Mouse (Mus musculus) frontal cortex, postnatal 36 days (tissue): ENCODE results near the gene Rfng.
A peak's percentile ranks its signal among the peaks of the same experiment; 100 is the strongest.
"Not testable (repeated sequence)": the region's sequence is repeated elsewhere in the genome, so short reads cannot be mapped to it uniquely, and the experiment has no call there.

Experiments
- DNase-seq, 2 experiments: peaks; one replicate each; pipeline ENCODE4 v3.0.0; 2022; ENCODE audit warnings: low spot score in 2 of 2

Rfng gene

GRCm38 (mm10) chr11:120812068-120812467, 28.1 kb upstream of the Rfng start:
- peak; percentile 24 to 42 for DNase-seq

DNA sequence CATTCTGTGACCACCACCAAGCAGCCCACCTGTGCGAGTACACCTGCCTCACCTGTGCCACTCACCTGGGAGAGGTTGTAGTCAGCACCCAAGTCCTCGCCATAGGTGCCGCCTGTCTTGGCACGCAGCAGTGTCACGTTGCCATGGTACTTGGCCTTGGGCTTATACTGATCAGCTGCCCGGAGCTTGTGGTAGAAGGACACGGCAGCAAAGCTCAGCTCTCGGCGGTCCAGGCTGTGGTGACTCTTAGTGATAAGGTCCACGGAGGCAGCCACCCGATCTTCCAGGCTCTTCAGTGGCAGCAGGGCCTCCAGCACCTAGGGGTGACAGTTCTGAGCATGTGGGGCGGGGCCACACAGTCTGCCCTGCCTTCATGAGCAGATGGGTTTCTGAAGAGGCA, 24.0 kb upstream of the Rfng start:
- no peak for DNase-seq

- no peak for DNase-seq
Observed at GRCm38 (mm10) chr11:120805375-120806298, 21.6 kb upstream of the Rfng start.

- DNase-seq: no peak
Observed at GRCm38 (mm10) chr11:120804769-120805168, 20.8 kb upstream of the Rfng start.

GRCm38 (mm10) chr11:120804274-120804673, 20.3 kb upstream of the Rfng start:
- DNase-seq: no peak

DNA sequence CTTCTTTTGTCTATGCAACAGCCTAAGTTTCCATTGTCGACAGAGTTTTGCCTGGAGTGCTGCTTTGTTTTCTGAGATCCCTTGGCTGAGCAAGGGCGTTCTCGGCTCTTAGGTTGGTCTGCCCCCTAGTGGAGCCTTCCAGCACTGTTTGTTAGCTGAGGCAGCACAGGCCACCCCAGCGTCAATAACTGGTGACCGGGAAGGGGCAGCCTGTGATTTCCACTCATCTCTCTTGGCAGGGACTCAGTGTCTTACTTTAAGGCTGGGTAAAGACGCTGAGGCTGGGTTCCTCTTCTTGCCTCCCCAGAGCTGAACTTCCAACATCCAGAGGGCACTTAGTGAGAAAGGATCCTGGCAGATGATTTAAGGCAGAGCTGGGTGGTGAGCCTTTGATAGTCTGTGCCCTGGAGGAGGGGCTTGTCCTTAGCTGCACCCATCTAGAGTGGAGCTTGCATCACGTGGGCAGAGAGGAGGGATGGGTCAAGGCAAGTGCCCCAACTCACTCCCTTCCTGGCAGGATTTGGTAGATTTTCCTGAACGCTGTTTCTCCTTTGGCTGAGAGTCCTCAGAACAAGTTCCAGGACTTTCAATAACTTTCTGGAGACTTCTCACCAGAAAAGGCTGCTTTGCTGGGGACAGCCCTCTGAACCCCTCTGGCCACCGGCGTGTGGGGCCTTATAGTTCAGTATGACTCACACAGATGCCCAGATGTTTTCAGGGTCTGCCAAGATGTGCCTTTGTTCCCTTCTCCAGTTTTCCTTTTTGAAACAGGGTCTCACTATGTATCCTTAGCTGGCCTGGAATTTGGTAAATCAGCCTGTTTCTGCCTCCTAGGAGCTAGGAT, 16.3 kb upstream of the Rfng start:
- DNase-seq: peak; percentile 80 to 87

DNA sequence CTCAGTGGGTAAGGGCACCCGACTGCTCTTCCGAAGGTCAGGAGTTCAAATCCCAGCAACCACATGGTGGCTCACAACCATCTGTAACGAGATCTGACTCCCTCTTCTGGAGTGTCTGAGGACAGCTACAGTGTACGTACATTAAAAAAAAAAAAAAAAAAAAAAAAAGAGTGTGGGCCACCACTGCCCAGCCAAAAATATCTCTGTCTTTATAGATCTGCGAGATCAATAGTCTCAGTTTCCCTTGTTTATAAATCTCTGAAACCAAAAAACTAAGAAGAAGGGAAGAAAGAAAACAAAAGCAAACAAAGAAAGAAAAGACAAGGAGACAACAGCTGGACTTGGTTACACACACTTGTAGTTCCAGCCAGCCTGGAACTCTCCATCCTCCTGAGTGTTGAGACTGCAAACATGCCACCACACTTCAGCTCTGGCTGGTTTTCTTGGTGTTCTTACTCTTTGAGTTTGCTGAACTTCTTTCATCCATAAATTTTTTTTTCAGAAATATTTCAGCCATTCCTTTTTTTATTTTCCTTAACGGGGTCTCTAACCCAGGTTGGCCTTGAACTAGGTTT, 15.4 kb upstream of the Rfng start:
- DNase-seq: no peak

DNA sequence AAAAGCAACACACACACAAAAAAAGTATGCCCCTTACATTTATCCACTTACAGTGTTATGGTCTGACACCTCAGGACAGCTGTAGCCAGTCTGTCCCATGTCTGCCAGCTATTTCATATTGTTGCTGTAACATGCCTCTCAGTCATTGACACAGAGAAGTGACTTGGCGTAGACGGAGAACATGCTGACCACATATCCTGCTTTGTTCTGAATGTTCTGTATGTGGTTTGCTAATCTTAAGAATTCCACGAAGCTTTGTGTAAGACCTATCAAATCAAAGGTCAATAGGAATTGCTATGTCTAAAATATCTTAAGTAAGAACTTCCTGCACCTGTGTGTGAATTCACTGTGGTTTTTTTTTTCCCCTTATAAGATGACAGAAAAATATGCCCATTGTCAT, 14.2 kb upstream of the Rfng start:
- no peak for DNase-seq

DNA sequence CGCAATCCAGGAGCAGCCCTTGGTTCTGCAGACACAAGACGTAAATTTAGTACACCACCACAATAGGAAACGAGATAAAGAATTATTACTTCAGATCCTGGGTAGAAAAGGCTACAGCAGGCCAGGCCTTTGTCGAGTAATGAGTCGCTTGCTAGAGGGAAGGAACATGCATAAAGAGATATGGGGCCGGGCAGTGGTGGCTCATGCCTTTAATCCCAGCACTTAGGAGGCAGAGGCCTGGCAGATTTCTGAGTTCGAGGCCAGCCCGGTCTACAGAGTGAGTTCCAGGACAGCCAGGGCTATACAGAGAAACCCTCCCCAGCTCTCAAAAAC, 12.6 kb upstream of the Rfng start:
- DNase-seq: no peak

DNA sequence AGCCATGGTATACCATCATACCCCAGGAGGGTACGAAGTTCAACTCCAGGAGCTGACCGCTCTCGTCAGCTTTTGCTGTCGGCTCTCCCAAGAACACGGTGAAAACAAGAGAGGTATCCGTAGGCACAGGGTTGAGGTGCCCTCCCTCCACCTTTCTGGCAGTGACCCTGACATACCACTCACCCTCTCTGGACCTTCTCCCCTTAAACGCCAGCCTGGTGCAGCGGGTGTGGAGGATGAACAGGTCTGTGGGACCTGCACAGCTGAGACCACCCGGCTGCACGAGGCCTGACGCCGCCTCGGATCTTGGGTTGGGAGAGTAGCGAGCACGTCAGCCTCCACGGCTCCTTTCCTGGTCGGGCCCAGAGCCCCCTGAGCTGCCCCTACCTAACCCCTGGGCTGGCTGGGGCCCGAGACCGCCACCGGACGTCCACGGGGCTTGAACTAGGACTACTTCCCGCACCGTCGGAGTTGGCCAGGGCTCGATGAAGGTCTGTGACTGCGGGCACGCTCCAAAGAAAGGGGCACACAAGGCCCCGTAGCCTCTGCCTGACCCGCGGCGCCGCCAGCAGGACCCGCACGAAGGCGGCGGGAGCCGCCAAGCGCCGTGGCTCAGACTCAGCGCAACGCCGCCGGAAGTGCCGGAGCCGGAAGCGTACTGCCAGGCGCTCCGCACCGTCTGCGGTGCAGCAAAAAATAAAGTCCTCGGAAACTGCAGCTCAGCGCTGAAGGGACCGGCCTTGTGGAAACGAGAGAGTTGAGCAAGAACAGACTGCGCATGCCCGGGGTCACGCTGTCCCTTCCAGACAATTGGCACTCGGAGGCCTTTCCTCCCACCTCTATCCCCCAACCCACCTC, 12.0 kb upstream of the Rfng start, which contains the start of gene Dus1l:
Gene Dus1l, minus strand, starts transcription at position 648 of the 858 bp plus-strand sequence.
- DNase-seq: peak; percentile 98 to 99

DNA sequence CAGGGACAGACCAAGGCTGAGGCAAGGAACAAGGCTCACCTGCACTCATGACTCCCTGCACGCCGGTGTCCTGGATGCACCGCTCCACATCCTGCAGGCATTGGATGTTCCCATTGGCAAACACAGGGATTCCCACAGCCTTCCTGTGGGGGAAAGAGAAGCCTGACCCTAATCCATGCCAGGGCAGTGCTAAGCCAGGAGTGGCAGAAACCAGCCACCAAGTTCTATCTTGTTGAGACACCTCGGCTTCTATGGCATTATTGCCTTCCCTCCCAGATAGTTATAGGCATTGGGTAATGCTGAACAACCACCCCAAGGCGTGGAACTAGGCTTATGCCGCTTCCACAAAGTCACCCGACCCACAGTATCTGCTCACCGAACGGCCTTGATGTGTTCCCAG, 8.6 kb upstream of the Rfng start:
- no peak for DNase-seq

GRCm38 (mm10) chr11:120789810-120790209, 5.8 kb upstream of the Rfng start:
- DNase-seq: no peak

DNA sequence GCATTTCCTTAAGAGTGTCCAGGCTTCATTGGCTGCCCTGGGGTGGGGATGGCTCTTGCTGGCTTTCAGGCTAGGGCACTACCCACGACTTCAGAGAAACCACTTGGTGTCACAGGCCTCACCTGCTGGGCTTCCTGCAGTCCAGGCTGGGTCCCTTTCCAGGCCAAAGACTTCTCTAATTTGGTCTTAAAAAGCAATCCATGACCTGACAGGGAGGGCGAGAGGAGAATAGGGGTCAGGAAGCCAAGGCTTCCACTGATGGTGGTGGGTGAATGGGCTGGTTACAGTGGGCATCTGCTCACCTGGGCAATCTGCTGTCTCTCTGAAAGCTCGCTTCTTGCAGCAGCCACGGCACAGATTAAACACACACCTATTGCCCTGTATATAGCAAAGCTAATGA, 5.3 kb upstream of the Rfng start:
- DNase-seq: no peak

DNA sequence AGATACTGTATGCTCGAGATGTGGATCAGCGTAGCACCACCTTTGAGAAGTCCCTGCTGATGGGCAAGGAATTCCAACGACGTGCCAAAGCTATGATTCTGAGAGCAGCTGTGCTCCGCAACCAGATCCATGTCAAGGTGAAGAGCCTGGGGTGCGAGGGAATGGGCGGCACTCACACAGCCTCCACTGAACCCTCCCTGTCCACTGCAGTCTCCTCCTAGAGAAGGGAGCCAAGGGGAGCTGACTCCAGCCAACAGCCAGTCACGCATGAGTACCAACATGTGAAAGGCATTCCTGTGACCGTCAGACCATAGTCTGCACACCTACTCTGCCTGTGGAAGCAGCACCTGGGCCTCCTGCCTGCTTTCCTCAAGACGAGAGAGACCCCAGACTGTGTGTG, 4.5 kb upstream of the Rfng start:
- DNase-seq: not testable (repeated sequence)

DNA sequence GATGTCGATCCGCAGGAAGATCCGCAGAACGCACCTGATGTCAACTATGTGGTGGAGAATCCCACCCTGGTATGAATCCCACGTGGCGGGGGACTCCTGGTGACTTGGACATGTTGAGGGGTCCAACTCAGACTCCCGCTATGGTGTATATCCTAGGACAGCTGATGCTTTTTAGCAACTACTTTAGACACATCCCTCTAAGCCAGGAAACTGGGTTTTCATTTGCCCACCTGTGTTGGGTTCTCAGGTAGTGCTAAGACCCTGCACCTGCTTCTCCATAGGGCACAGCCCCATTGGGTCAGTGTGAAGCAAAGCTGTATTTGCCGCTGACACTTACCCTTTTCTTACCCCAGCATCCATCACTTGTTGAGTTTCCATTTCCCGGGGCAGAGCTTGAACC, 1.1 kb upstream of the Rfng start:
- no peak for DNase-seq

DNA sequence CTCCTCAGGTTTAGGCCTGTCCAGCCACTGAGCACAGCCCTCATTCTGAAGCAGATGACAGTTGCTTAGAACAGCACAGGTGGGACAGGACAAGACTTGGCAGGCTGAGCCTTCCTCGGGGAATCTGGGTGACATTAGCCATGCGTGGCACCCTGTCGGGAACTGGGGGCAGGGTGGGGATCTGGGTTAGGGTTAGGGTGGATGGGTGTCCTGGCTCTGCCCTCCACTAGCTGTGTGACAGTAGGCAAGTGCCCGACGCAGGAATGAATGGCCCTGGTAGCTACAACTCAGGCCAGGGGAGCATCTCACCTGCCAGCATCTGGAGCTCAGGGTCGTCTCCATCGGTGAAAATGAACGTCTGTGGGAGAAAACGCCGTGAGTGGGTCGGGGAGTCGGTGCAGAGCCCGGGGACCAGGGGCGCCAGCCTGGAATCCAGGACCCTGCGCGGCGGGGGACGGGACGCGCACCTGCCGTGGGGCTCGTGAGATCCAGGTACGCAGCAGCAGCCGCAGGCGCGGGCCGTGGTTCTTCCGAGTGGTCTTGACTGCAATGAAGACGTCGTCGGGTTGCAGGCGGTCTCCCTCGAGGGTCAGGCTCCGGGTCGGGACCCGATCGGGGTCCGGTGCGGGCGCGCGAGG, 462 bp downstream of the Rfng start:
- DNase-seq: no peak

DNA sequence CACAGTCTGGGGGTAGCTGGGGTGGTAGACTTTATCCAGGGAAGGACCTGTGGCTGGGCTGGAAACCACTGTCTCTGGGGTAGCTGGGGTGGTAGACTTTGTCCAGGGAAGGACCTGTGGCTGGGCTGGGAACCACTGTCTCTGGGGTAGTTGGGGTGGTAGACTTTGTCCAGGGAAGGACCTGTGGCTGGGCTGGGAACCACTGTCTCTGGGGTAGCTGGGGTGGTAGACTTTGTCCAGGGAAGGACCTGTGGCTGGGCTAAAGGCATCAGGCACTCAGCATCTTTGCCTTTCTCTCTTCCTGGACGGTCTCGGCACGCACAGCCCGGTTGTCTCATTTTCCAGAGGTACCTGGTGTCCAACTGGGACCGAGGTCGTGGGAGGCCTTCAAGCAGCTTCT, 2.6 kb downstream of the Rfng start:
- DNase-seq: not testable (repeated sequence)

DNA sequence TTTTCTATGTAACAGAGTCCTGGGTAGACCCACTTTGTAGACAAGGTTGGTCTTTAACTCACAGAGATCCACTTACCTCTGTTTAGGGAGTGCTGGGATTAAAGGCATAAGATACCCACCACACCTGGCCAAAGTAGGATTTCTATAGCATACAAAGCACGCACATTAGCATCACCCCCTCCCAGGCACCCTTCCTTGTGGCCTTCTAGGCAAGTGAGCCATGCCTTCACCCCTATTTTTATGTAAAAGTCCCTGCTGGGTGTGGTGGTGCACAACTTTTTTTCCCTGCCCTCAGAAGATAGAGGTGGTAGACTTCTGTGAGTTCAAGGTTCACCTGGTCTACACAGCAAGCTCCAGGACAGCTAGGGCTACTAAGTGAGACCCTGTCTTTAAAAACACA, 4.1 kb downstream of the Rfng start:
- DNase-seq: no peak

DNA sequence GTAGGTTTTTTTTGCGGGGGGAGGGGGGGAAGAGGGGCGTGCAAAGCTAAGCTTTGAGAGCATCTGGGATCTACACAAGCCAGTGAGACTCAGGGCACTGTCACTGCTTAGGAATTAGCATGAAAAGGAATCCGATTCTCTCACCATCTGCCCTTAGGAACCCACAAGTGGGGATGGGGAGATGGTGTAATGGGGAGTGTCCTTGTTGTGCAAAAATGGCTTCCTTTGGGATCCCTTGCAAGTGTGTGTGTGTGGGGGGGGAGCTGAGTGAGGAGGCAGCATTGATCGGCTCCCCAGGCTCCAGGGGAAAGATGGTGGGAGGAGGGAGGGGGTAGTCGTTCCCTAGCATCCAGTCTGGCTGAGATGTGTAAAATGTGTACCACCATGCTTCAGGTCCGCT, 6.9 kb downstream of the Rfng start:
- DNase-seq: no peak

DNA sequence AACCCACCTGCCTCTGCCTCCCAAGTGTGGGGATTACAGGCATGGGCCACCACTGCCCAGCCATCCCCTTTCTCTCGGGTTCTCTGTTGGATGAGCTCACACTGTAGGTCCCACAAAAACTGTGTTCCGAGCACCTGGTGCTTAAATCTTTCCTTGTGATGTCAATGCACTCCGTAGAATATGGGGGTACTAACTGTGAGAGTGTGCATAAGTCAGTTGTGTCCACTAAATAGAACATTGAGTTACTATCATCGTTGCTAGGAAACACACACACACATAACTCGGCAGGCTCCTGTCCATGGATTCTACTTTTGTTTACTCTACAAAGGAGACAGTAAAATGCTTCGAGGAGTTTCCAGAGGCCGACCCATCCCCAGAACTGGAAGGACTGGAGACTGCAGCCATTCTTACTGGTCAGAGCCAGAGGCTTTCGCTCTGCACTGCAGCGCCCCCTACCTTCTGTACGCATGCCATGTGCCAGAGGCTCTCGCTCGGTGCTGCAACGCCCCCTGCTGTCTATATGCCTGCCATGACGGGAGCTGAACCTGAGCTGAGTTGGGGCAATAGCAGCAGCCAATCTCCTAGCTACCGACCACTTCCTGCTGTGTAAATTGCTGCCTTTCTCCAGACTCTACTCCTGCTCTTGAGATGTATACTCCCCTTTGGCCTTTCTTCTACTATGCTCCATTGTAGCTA, 8.1 kb downstream of the Rfng start:
- DNase-seq: peak; percentile 95 to 96
